Mouse (Mus musculus): ENCODE measurements around the gene Actr2. TPM values are rescaled to one million over a fixed set of nuclear protein-coding genes. Genes with fewer than 3 reads are reported as not detected.
"Not testable (repeated sequence)": the region's sequence is repeated elsewhere in the genome, so short reads cannot be mapped to it uniquely, and the experiment has no call there.

Gene Actr2
- polyA plus RNA-seq, 1 experiment from 2014 or later, result 137 TPM

DNA sequence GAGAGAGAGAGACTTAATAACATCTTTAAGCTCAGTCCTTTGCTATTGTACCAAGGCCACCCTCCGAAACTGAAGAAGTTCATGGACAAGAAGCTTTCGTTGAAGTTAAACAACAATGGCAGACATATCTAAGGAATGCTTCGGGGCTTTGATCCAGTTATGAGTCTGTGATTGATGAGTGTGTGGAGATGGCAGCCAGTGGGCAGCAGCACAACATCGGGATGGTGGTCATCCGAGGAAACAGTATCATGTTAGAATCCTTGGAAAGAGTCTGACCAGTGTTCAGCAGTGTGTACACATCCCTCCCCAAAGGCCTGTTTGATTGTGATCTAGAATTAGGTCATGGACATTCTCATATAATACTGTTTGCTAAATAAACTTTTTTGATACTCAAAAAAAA is 29.8 kb upstream of the Actr2 start:
- Histone ChIP-seq H3K36me3 (ENCODE audit: control insufficient read depth, insufficient read depth, low read length) (no peaks in the 10 kb centered on the region), H3K4me1 (ENCODE audit: control insufficient read depth, insufficient read depth, low read length) (no peaks in the 10 kb centered on the region), H3K9ac (ENCODE audit: low read length) (no peak overlapping the region), H3K27me3 (ENCODE audit: control insufficient read depth, insufficient read depth, low read length) (no peaks in the 10 kb centered on the region), H3K4me2 (ENCODE audit: low read depth, low read length) (no peak overlapping the region), H3K27ac (ENCODE audit: low read length) (no peak overlapping the region), H3K9me3 (replicated peaks; ENCODE audit: control insufficient read depth, low read length) (no peaks in the 10 kb centered on the region), H3K4me3 (replicated peaks; ENCODE audit: low read length) (no peak overlapping the region)
- 86% methylated on average over 5 of the region's 5 CpGs for WGBS
- ATAC-seq (ENCODE audit: insufficient read depth, low FRiP score), result no peak

DNA sequence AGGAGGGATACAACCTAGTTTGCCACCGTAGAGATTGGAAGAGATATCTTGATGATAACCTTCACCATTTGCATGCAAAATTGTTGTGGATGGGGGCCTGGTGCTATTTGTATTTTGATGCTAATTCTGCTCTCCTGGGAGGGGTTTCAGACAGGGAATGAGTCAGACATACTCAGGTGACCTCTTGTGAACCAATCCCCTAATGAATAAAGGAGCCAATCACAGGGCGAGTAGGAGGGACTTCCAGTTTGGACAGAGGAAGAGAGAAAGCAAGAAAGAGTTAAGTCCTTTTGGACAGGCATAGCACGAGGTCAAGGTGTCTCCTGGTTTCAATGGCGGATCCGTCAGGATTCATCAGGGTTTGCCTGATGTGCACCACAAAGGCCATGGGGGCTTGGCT is 27.6 kb upstream of the Actr2 start:
- no peak for ATAC-seq (ENCODE audit: insufficient read depth, low FRiP score)
- Histone ChIP-seq H3K27me3 (ENCODE audit: control insufficient read depth, insufficient read depth, low read length) (no peaks in the 10 kb centered on the region), H3K36me3 (ENCODE audit: control insufficient read depth, insufficient read depth, low read length) (no peaks in the 10 kb centered on the region), H3K4me3 (replicated peaks; ENCODE audit: low read length) (no peak overlapping the region), H3K4me1 (ENCODE audit: control insufficient read depth, insufficient read depth, low read length) (no peaks in the 10 kb centered on the region), H3K27ac (ENCODE audit: low read length) (no peak overlapping the region), H3K9ac (ENCODE audit: low read length) (no peak overlapping the region), H3K4me2 (ENCODE audit: low read depth, low read length) (no peak overlapping the region), H3K9me3 (replicated peaks; ENCODE audit: control insufficient read depth, low read length) (no peaks in the 10 kb centered on the region)
- 85% methylated on average over 5 of the region's 5 CpGs for WGBS

DNA sequence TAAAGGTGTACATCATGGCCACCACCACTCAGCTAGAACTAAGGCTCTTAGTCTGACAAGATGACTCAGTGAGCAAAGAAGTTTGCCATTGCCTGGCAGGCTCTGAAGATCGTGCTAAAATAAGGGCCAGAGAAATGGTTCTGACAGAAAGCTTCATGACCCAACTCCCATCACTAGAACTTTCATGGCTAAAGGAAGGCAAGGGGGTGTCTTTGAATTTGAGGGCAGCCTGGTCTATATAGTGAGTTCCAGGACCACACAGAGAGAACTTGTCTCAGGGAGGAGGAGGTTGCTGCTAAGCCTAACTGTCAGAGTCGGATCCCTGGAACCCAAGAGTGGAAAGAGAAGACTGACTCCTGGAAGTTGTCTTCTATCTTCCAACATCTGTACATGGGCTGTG is 27.0 kb upstream of the Actr2 start:
- WGBS, result 86% methylated on average over 2 of the region's 2 CpGs
- H3K4me2 ChIP-seq (ENCODE audit: low read depth, low read length), result no peak overlapping the region
- no peaks in the 10 kb centered on the region for H3K27me3 ChIP-seq (ENCODE audit: control insufficient read depth, insufficient read depth, low read length)
- no peaks in the 10 kb centered on the region for H3K9me3 ChIP-seq (replicated peaks; ENCODE audit: control insufficient read depth, low read length)
- no peaks in the 10 kb centered on the region for H3K36me3 ChIP-seq (ENCODE audit: control insufficient read depth, insufficient read depth, low read length)
- no peak overlapping the region for H3K4me3 ChIP-seq (replicated peaks; ENCODE audit: low read length)
- no peaks in the 10 kb centered on the region for H3K4me1 ChIP-seq (ENCODE audit: control insufficient read depth, insufficient read depth, low read length)
- no peak overlapping the region for H3K9ac ChIP-seq (ENCODE audit: low read length)
- no peak overlapping the region for H3K27ac ChIP-seq (ENCODE audit: low read length)
- ATAC-seq (ENCODE audit: insufficient read depth, low FRiP score), result no peak

DNA sequence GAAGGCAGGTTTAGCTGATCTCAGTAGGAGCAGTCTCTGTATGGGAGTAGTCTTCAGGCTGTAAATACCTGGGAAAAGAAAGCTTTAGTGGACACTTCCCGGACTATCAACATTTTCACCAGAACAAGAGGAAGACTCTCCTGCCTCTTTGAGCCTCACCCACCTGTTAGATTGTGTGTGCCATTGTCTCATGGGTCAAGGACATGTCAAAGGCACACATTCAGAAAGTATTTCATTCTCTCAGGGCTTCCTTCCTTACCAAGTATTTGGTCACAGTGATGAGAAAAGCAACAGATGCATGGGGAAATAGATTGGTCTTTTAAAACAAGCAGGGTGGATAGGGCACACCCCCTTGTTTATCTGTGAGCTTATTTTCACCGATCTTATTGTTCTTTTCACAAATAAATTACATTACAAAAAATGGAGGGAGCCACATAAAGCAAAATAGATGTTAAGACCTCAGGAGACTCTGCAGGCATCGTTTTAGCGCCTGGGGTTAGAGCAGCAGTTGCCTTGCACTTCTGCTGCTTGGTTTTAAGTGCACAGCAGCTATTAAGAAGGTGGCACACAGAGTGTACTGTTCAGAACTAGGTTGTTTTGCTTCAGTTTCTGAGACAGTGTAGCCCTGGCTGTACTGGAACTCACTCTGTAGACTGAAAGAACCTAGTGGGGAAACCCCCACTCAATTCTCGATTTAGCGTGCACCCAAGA is 25.9 kb upstream of the Actr2 start:
- WGBS, result 88% methylated on average over 6 of the region's 6 CpGs
- Histone ChIP-seq H3K4me3 (replicated peaks; ENCODE audit: low read length) (no peak overlapping the region), H3K27ac (ENCODE audit: low read length) (no peak overlapping the region), H3K4me2 (ENCODE audit: low read depth, low read length) (no peak overlapping the region), H3K9ac (ENCODE audit: low read length) (no peak overlapping the region), H3K36me3 (ENCODE audit: control insufficient read depth, insufficient read depth, low read length) (no peaks in the 10 kb centered on the region), H3K4me1 (ENCODE audit: control insufficient read depth, insufficient read depth, low read length) (no peaks in the 10 kb centered on the region), H3K9me3 (replicated peaks; ENCODE audit: control insufficient read depth, low read length) (no peaks in the 10 kb centered on the region), H3K27me3 (ENCODE audit: control insufficient read depth, insufficient read depth, low read length) (no peaks in the 10 kb centered on the region)
- ATAC-seq (ENCODE audit: insufficient read depth, low FRiP score), result no peak

DNA sequence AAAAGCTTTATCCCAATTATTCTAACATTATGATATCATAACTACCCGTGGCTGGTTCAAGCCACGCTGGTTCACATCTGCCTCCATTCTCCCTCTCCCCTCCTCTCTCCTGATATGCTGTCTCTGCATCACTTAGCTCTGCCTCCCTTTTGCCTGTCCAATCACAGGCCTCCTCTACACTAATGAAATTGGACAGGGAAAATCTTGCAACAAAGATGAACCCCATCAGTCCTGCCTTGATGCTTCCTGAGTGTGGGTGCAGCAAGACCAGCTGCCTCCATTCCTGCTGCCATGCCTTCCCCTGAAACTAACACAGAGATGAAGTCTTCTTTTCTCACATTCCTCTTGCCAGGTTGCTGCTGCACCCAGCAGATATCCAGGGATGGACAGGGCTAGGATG is 25.2 kb upstream of the Actr2 start:
- 74% methylated on average over 2 of the region's 2 CpGs for WGBS
- Histone ChIP-seq H3K36me3 (ENCODE audit: control insufficient read depth, insufficient read depth, low read length) (no peaks in the 10 kb centered on the region), H3K9me3 (replicated peaks; ENCODE audit: control insufficient read depth, low read length) (no peaks in the 10 kb centered on the region), H3K4me2 (ENCODE audit: low read depth, low read length) (no peak overlapping the region), H3K27ac (ENCODE audit: low read length) (no peak overlapping the region), H3K4me3 (replicated peaks; ENCODE audit: low read length) (no peak overlapping the region), H3K27me3 (ENCODE audit: control insufficient read depth, insufficient read depth, low read length) (no peaks in the 10 kb centered on the region), H3K9ac (ENCODE audit: low read length) (no peak overlapping the region), H3K4me1 (ENCODE audit: control insufficient read depth, insufficient read depth, low read length) (peaks cover 2% of the 10 kb centered on the region; the same call in 1 of the 2 replicates)
- ATAC-seq (ENCODE audit: insufficient read depth, low FRiP score), result no peak

DNA sequence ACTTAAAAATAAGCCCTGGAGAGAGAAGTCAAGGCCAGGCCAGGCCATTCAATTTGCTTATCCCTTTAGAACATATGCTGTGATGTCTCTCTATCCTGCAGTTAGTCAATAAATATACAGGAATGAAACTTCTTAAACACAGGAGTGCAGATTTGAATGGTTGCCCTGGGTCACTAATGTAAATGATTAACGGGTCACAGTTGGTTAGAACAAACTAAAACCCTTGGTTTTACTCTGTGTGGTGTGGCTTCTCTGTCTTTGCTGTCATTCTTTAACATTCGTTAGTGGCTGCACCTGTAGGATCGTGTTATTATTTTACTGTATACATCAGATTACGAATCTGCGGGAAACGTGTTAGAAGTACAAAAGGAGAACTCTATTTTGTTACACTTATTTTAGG is 23.6 kb upstream of the Actr2 start:
- Histone ChIP-seq H3K4me2 (ENCODE audit: low read depth, low read length) (no peak overlapping the region), H3K36me3 (ENCODE audit: control insufficient read depth, insufficient read depth, low read length) (no peaks in the 10 kb centered on the region), H3K27me3 (ENCODE audit: control insufficient read depth, insufficient read depth, low read length) (no peaks in the 10 kb centered on the region), H3K27ac (ENCODE audit: low read length) (no peak overlapping the region), H3K9ac (ENCODE audit: low read length) (no peak overlapping the region), H3K9me3 (replicated peaks; ENCODE audit: control insufficient read depth, low read length) (no peaks in the 10 kb centered on the region), H3K4me1 (ENCODE audit: control insufficient read depth, insufficient read depth, low read length) (peaks cover 2% of the 10 kb centered on the region; the same call in 1 of the 2 replicates), H3K4me3 (replicated peaks; ENCODE audit: low read length) (no peak overlapping the region)
- no peak for ATAC-seq (ENCODE audit: insufficient read depth, low FRiP score)
- 63% methylated on average over 6 of the region's 6 CpGs for WGBS

DNA sequence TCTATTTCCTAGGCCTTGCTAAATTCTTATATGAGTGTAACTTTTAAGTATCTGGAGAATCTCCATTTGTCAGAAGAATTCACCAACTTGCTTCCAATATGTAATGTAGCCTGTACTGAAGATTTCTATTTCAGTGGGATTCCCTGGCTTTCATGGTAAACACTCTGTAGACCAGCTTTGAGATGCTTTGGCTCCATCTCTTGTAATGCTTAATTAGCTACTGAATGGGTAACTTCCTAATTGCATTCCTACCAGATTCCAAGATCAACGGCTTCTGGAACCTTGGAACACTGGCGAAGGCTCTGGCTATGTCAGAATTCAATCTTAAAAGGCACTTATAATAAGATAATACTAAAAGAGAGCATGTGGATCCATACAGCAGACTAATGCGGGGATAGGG is 22.2 kb upstream of the Actr2 start:
- not testable (repeated sequence) for H3K4me3 ChIP-seq (replicated peaks; ENCODE audit: low read length); H3K36me3 ChIP-seq (ENCODE audit: control insufficient read depth, insufficient read depth, low read length); H3K9ac ChIP-seq (ENCODE audit: low read length); H3K4me2 ChIP-seq (ENCODE audit: low read depth, low read length); H3K4me1 ChIP-seq (ENCODE audit: control insufficient read depth, insufficient read depth, low read length); H3K9me3 ChIP-seq (replicated peaks; ENCODE audit: control insufficient read depth, low read length); H3K27me3 ChIP-seq (ENCODE audit: control insufficient read depth, insufficient read depth, low read length); H3K27ac ChIP-seq (ENCODE audit: low read length); ATAC-seq (ENCODE audit: insufficient read depth, low FRiP score)
- 77% methylated on average over 3 of the region's 3 CpGs for WGBS

DNA sequence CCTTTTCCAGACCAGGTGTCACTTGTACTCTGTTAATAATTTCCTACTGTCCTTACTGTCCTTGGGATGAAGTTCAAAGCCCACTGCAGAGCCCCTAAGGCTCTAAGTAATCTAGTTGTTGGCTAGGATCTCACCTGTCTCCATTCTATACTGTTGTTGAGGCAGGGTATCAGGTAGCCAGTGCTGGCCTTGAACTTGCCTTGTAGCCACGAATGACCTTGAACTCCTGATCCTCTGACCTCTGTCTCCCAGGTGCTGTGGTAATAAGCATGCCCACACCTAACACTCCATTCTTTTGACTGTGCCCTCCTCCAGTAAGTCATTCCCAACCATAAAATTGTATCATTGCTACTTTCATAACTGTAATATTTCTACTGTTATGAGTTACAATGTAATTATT is 21.0 kb upstream of the Actr2 start:
- Histone ChIP-seq H3K36me3 (ENCODE audit: control insufficient read depth, insufficient read depth, low read length) (no peaks in the 10 kb centered on the region), H3K4me2 (ENCODE audit: low read depth, low read length) (no peak overlapping the region), H3K27ac (ENCODE audit: low read length) (no peak overlapping the region), H3K9ac (ENCODE audit: low read length) (no peak overlapping the region), H3K27me3 (ENCODE audit: control insufficient read depth, insufficient read depth, low read length) (no peaks in the 10 kb centered on the region), H3K9me3 (replicated peaks; ENCODE audit: control insufficient read depth, low read length) (no peaks in the 10 kb centered on the region), H3K4me3 (replicated peaks; ENCODE audit: low read length) (no peak overlapping the region), H3K4me1 (ENCODE audit: control insufficient read depth, insufficient read depth, low read length) (peaks cover 2% of the 10 kb centered on the region; the same call in 1 of the 2 replicates)
- ATAC-seq (ENCODE audit: insufficient read depth, low FRiP score), result no peak
- WGBS, result 88% methylated on average over 1 of the region's 1 CpGs

DNA sequence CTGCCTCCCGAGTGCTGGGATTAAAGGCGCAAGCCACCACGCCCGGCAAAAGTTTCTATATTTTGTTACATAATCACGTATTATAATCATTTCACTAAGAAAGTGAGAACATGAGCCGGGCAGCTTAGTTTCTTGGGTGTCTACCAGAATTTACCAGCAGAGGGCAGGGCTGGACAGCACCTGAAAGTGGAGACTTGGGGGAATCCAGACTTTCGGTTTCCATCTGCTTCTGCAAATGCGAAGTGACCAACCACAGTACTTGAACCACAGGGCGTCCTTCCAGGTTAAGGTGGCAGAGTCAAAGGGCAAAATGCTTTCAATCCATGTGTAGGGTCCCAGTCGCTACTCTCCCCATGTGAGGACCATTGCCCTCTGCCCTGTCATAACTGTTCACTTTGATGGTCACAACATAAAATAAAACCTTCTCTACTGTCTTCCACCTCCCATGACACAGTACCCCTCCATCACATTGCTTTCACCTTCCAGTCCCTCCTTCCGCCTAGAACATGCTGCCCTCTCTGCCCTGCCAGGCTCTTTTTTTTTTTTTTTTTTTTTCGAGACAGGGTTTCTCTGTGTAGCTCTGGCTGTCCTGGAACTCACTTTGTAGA is 20.3 kb upstream of the Actr2 start:
- H3K4me3 ChIP-seq (replicated peaks; ENCODE audit: low read length), result peak overlapping the region; percentile 32

More for the DNA sequence above, 20.3 kb upstream of the Actr2 start:
- Histone ChIP-seq H3K4me2 (ENCODE audit: low read depth, low read length) (peak overlapping the region; percentile 46; the same call in 1 of the 2 replicates), H3K27ac (ENCODE audit: low read length) (no peak overlapping the region), H3K4me1 (ENCODE audit: control insufficient read depth, insufficient read depth, low read length) (peaks cover 2% of the 10 kb centered on the region; the same call in 1 of the 2 replicates), H3K9me3 (replicated peaks; ENCODE audit: control insufficient read depth, low read length) (no peaks in the 10 kb centered on the region), H3K27me3 (ENCODE audit: control insufficient read depth, insufficient read depth, low read length) (no peaks in the 10 kb centered on the region), H3K36me3 (ENCODE audit: control insufficient read depth, insufficient read depth, low read length) (no peaks in the 10 kb centered on the region), H3K9ac (ENCODE audit: low read length) (no peak overlapping the region)
- peak; percentile 73; the same call in 1 of the 2 replicates for ATAC-seq (ENCODE audit: insufficient read depth, low FRiP score)
- 38% methylated on average over 12 of the region's 12 CpGs for WGBS
